Mouse (Mus musculus): ENCODE results near the gene Baz1a. TPM values are rescaled to one million over a fixed set of nuclear protein-coding genes. Genes with fewer than 3 reads are reported as not detected.

The Baz1a gene
- polyA plus RNA-seq (2015; fragmentation: Nextera tagmentation; extraction: Ambion mirVana), result 19.9 and 20.8 TPM in 2 replicates

- no peak within 1 kb of the TSS for H3K9ac ChIP-seq
- 0 out of 2 replicates have a peak, but pooled peaks cover 7% of the 10 kb centered on the region for H3K4me1 ChIP-seq
- no peaks in the 10 kb centered on the region for H3K9me3 ChIP-seq
- no peaks in the 10 kb centered on the region for H3K27me3 ChIP-seq
- 73% methylated on average over 6 of the region's 6 CpGs for WGBS
- H3K4me2 ChIP-seq, result no peak within 1 kb of the TSS
- H3K36me3 ChIP-seq, result no peaks in the 10 kb centered on the region
- H3K27ac ChIP-seq, result no peak within 1 kb of the TSS
- ATAC-seq (ENCODE audit: insufficient number of reproducible peaks, low FRiP score, low TSS enrichment, low read depth), result no peak
- H3K4me3 ChIP-seq, result no peak within 1 kb of the TSS
Measured at GRCm38 (mm10) chr12:55013626-55014398, at the start of gene Baz1a. TSS of gene Baz1a (minus strand) at chr12:55014348.

DNA sequence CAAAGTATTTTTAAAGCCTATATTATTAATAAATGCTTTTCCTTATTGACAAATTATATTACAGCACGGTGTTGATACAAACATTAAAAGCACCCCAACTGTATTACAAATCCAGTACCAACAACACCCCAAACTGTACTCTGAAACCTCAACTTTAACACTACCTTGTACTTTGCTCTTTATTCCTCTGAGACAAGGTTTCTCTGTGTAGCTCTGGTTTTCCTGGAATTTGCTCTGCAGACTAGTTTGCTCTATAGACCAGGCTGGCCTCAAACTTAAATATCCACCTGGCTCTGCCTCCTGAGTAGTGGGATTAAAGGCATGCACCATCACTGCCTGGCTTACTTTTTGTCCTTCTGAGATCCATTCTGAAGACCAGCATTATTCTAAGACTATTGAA lies 48.0 kb upstream of the Baz1a start:
- Histone ChIP-seq H3K27me3 (no peaks in the 10 kb centered on the region), H3K9ac (no peak overlapping the region), H3K27ac (no peak overlapping the region), H3K4me3 (no peak overlapping the region), H3K36me3 (peaks cover 5% of the 10 kb centered on the region; the same call in 1 of the 2 replicates), H3K9me3 (no peaks in the 10 kb centered on the region), H3K4me1 (no peaks in the 10 kb centered on the region; the same call in 1 of the 2 replicates), H3K4me2 (no peak overlapping the region)
- 80% methylated on average over 1 of the region's 1 CpGs for WGBS
- no peak for ATAC-seq (ENCODE audit: insufficient number of reproducible peaks, low FRiP score, low TSS enrichment, low read depth)

- Histone ChIP-seq H3K4me1 (no peaks in the 10 kb centered on the region; the same call in 1 of the 2 replicates), H3K9ac (no peak overlapping the region), H3K27me3 (no peaks in the 10 kb centered on the region), H3K36me3 (peaks cover 5% of the 10 kb centered on the region; the same call in 1 of the 2 replicates), H3K9me3 (no peaks in the 10 kb centered on the region), H3K27ac (no peak overlapping the region), H3K4me2 (no peak overlapping the region), H3K4me3 (no peak overlapping the region)
- WGBS, result 52% methylated on average over 10 of the region's 10 CpGs
- no peak for ATAC-seq (ENCODE audit: insufficient number of reproducible peaks, low FRiP score, low TSS enrichment, low read depth)
Measured at GRCm38 (mm10) chr12:55061006-55061405, 46.9 kb upstream of the Baz1a start.

GRCm38 (mm10) chr12:55060212-55060898 lies 46.2 kb upstream of the Baz1a start:
- no peaks in the 10 kb centered on the region; the same call in 1 of the 2 replicates for H3K4me1 ChIP-seq
- no peak overlapping the region for H3K4me3 ChIP-seq
- H3K36me3 ChIP-seq, result peaks cover 5% of the 10 kb centered on the region; the same call in 1 of the 2 replicates
- WGBS, result 81% methylated on average over 6 of the region's 6 CpGs
- no peaks in the 10 kb centered on the region for H3K27me3 ChIP-seq
- no peak for ATAC-seq (ENCODE audit: insufficient number of reproducible peaks, low FRiP score, low TSS enrichment, low read depth)
- H3K9ac ChIP-seq, result no peak overlapping the region
- H3K27ac ChIP-seq, result no peak overlapping the region
- H3K9me3 ChIP-seq, result no peaks in the 10 kb centered on the region
- no peak overlapping the region for H3K4me2 ChIP-seq

DNA sequence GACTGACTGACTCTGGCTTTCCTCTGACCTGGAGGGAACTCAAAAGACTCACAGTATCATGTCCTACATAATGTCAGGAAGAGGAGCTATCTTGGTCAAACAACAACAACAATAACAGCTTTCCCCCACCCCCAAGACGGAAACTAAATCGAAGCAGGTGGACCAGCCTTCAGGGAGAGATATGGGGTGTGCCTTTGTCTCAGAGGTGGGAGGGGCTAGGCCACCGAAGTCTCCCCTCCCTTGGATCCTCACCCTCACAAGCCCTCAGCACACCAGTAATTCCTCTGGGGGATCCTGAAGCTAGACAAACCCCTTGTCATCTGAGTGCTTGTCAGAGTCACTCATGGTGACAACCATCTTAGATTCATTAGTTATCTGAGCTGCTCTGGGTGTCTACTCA lies 45.7 kb upstream of the Baz1a start:
- Histone ChIP-seq H3K4me2 (no peak overlapping the region), H3K9ac (no peak overlapping the region), H3K27me3 (no peaks in the 10 kb centered on the region), H3K36me3 (peaks cover 5% of the 10 kb centered on the region; the same call in 1 of the 2 replicates), H3K9me3 (no peaks in the 10 kb centered on the region), H3K4me3 (no peak overlapping the region), H3K27ac (no peak overlapping the region), H3K4me1 (no peaks in the 10 kb centered on the region; the same call in 1 of the 2 replicates)
- no peak for ATAC-seq (ENCODE audit: insufficient number of reproducible peaks, low FRiP score, low TSS enrichment, low read depth)
- 74% methylated on average over 3 of the region's 3 CpGs for WGBS

DNA sequence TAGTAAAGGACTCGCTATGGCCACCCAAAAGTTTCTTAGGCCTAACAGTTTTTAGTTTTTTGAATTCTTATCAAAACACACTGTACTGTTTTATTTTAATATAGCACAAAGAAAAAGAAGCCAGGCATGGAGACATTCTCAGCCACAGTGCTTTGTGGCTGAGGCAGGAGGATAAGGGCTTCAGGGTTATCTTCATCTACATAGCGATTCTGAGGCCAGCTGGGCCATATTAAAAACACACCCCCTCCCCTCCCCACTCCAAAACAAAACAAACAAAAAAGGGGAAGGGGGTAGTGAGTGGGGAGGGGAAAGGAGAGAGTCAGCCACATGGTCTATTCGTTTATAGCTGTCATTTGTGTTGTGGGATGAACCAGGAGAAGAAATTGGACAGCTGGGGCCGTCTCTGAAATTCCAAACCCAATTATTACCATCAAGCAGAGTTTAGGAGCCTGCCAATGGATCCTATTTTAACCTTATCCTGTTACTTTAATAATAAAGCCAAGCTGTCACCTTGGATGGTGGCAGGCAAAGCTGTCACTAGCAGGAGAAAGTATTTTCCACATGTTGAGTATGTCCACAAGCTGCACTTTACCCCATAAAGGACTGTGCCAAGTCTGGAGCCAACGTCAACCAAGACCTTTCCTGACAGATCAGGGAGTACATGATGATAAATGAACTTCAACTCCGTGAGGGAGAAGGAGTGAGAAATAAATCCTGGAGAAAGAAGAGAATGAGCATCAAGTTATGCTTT lies 44.9 kb upstream of the Baz1a start:
- Histone ChIP-seq H3K27ac (no peak overlapping the region), H3K9ac (no peak overlapping the region)
- WGBS, result 57% methylated on average over 6 of the region's 6 CpGs

DNA sequence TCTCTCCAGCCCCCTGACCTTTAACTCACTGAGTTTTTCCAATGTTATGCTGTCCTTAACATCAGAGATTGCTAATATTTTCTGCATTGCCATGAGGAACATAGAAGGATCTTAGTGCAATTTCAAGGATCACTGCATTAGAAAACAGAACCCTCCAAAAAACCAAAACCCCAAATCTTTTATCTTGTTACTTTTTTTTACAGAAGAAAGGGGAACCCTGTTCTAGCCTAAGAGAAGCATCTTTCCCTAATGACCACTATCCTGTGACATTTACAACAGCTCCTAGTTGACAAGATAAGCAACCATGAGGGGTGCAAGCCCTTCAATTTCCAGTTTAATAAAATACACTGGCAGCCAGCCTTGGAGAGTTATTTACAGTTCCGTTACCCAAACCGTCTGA lies 42.6 kb upstream of the Baz1a start:
- WGBS, result 57% methylated on average over 2 of the region's 2 CpGs
- no peak for ATAC-seq (ENCODE audit: insufficient number of reproducible peaks, low FRiP score, low TSS enrichment, low read depth)

More for the DNA sequence above, 44.9 kb upstream of the Baz1a start:
- no peaks in the 10 kb centered on the region for H3K9me3 ChIP-seq
- no peak overlapping the region for H3K4me2 ChIP-seq
- no peaks in the 10 kb centered on the region; the same call in 1 of the 2 replicates for H3K4me1 ChIP-seq
- ATAC-seq (ENCODE audit: insufficient number of reproducible peaks, low FRiP score, low TSS enrichment, low read depth), result no peak
- H3K36me3 ChIP-seq, result peaks cover 5% of the 10 kb centered on the region; the same call in 1 of the 2 replicates
- H3K4me3 ChIP-seq, result no peak overlapping the region
- no peaks in the 10 kb centered on the region for H3K27me3 ChIP-seq

DNA sequence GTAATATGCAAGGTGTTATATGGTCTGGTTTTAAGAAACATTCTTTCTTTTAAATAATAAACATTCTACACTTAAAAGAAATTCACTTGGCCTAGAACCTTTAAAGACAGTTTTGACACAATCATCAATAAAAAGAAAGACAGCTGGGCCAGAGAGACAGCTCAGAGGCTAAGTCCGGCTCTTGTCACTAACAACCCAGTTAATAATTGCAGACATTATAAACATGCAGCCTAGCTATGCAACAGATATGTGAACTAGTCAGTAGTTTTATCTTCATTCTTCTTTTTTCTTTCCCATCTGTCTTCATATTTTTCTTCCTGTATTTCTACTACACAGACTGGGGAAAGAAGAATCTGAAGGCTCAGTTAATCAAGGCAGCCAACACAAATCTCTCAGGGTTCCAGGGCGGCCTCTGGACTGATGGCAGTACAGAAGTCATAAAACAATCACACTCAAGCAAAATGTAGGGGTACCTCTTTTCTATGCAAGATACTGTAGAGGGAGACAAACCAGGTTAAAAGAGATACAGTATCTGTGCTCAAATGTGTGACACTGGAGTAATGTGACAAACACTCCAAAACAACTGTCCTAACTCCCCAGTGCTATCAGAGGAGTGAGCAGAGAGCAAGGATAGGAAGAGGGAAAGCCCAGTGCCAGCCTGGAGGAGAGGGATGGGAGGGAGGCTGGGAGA lies 40.5 kb upstream of the Baz1a start:
- Histone ChIP-seq H3K9ac (no peak overlapping the region), H3K4me3 (no peak overlapping the region), H3K27me3 (no peaks in the 10 kb centered on the region), H3K36me3 (peaks cover 5% of the 10 kb centered on the region; the same call in 1 of the 2 replicates), H3K4me1 (no peaks in the 10 kb centered on the region), H3K27ac (no peak overlapping the region), H3K4me2 (no peak overlapping the region), H3K9me3 (no peaks in the 10 kb centered on the region)
- WGBS, result 69% methylated on average over 2 of the region's 2 CpGs
- ATAC-seq (ENCODE audit: insufficient number of reproducible peaks, low FRiP score, low TSS enrichment, low read depth), result no peak

More for the DNA sequence above, 42.6 kb upstream of the Baz1a start:
- H3K4me1 ChIP-seq, result no peaks in the 10 kb centered on the region; the same call in 1 of the 2 replicates
- no peak overlapping the region for H3K4me3 ChIP-seq
- no peak overlapping the region for H3K9ac ChIP-seq
- peaks cover 5% of the 10 kb centered on the region; the same call in 1 of the 2 replicates for H3K36me3 ChIP-seq
- H3K4me2 ChIP-seq, result no peak overlapping the region
- no peaks in the 10 kb centered on the region for H3K9me3 ChIP-seq
- no peak overlapping the region for H3K27ac ChIP-seq
- H3K27me3 ChIP-seq, result no peaks in the 10 kb centered on the region

GRCm38 (mm10) chr12:55053267-55053666 lies 39.1 kb upstream of the Baz1a start:
- Histone ChIP-seq H3K9me3 (no peaks in the 10 kb centered on the region), H3K36me3 (0 out of 2 replicates have a peak, but pooled peaks cover under 1% of the 10 kb centered on the region), H3K4me2 (no peak overlapping the region), H3K9ac (no peak overlapping the region), H3K4me1 (no peaks in the 10 kb centered on the region), H3K4me3 (no peak overlapping the region), H3K27ac (no peak overlapping the region), H3K27me3 (no peaks in the 10 kb centered on the region)
- WGBS, result 88% methylated on average over 7 of the region's 7 CpGs
- ATAC-seq (ENCODE audit: insufficient number of reproducible peaks, low FRiP score, low TSS enrichment, low read depth), result no peak

GRCm38 (mm10) chr12:55051210-55052173 lies 37.3 kb upstream of the Baz1a start:
- WGBS, result 86% methylated on average over 8 of the region's 8 CpGs

More at GRCm38 (mm10) chr12:55051210-55052173, 37.3 kb upstream of the Baz1a start:
- no peak for ATAC-seq (ENCODE audit: insufficient number of reproducible peaks, low FRiP score, low TSS enrichment, low read depth)
- no peak overlapping the region for H3K9ac ChIP-seq
- peaks cover 9% of the 10 kb centered on the region for H3K36me3 ChIP-seq
- no peak overlapping the region for H3K4me2 ChIP-seq
- H3K27ac ChIP-seq, result no peak overlapping the region
- H3K4me1 ChIP-seq, result no peaks in the 10 kb centered on the region
- no peaks in the 10 kb centered on the region for H3K9me3 ChIP-seq
- no peak overlapping the region for H3K4me3 ChIP-seq
- no peaks in the 10 kb centered on the region for H3K27me3 ChIP-seq
